Mouse (Mus musculus) ES-E14 (cell line): ENCODE data around the gene Kcnk4.

Experiments used
- CHD2 ChIP-seq: IDR thresholded peaks from 2 replicates; pipeline ENCODE4 v1.6.1; 2014; ENCODE audit warnings: mild to moderate bottlenecking, low read depth, low read length, inconsistent platforms
- MAFK ChIP-seq: IDR thresholded peaks from 2 replicates; pipeline ENCODE4 v1.6.1; 2014; ENCODE audit warnings: mild to moderate bottlenecking, low read depth, low read length, inconsistent platforms; ENCODE audit not compliant: insufficient read depth
- ZNF384 ChIP-seq: IDR thresholded peaks from 2 replicates; pipeline ENCODE4 v1.6.1; 2012; ENCODE audit warnings: low read depth, low read length, inconsistent platforms

DNA sequence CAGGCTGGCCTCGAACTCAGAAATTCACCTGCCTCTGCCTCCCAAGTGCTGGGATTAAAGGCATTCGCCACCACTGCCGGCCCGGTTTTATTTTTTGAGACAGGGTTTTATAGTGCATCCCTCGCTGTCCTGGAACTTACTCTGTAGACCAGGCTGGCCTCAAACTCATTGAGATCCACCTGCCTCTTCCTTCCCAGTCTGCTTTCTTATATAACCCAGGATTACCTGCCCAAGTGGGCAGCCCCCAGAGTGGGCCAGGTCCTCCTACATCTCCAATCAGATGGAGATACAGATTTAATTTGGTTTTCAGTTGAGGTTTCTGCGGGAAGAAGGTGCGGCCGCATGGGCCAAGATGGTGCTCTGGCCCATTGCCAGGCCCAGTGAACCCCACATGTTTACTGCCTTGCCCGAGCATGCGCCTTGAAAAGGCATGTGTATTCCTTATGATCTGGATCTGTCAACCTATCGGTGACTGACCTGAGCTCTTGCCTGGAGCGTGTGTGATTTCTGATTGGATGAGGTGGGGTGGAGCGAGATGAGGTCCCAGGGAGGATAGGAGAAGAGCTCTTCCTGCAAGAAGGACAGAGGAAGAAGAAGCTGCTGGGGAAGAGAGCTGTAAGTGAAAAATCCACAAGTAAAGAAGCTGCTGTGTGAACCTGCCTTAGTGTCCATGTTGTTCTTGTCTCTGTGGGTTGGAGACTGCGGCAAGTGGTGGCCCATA lies 40.4 kb downstream of the Kcnk4 start:
- TF ChIP-seq MAFK (no peak), ZNF384 (no peak), CHD2 (no peak)
